Comparison of ENCODE assay signal across 21 mouse cellular contexts in the genomic region with DNA sequence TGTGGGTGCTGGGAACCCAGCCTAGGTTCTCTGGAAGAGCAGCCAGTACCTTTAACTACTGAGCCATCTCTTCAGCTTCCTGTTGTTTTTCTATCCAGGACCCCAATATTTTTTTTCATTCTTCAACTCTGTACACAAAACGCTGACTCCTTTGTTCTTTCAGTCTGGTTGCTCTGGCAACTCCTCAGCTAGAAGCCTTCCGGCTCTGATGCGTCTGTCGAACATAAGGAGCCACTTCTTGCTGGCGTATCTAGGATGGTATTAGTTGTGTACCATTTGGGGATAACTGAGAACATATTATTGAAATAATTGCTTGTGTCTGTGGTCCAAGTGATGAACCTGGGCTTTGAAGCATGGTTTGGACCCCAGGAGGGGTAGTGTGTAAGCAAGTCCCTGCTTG. TPM values are rescaled to one million over a fixed set of nuclear protein-coding genes. Genes with fewer than 3 reads are reported as not detected.
"Had no signal": no experiment of that assay in that cellular context is flagged by ENCODE, and none has a peak within 500 bp of the region (broad histone marks: within the 10 kb centered on the region; RNA-seq: fewer than 3 reads in every experiment).

No protein-coding gene starts in this region.

- H3K27me3 ChIP-seq: midbrain, embryonic 12.5 days; neural tube, embryonic 13.5 days; neural tube, embryonic 15.5 days had no signal

- H3K9ac ChIP-seq: lung, embryonic 14.5 days; midbrain, embryonic 12.5 days; neural tube, embryonic 13.5 days; neural tube, embryonic 15.5 days had no signal

- H3K4me3 ChIP-seq: midbrain, embryonic 10.5 days; midbrain, embryonic 12.5 days; myocyte; neural tube, embryonic 13.5 days; neural tube, embryonic 15.5 days had no signal

- ATAC-seq: midbrain, embryonic 16.5 days had no signal

- DNase-seq: lung, adult 18-20 months; lung, embryonic 14.5 days; lung, postnatal 10 days; lung, postnatal 4 days; midbrain, embryonic 14.5 days; retina, postnatal 1 day; right cerebral cortex, adult 18-20 months; right cerebral cortex, postnatal 25 days; right cerebral cortex, postnatal 4 days; spleen, adult 18-20 months; thymus, adult 18-20 months; thymus, postnatal 14 days; thymus, postnatal 36 days had no signal

- H3K36me3 ChIP-seq: neural tube, embryonic 13.5 days; neural tube, embryonic 15.5 days had no signal

- H3K4me1 ChIP-seq: midbrain, embryonic 10.5 days had no signal

- H3K27ac ChIP-seq: midbrain, embryonic 10.5 days; midbrain, embryonic 12.5 days; neural tube, embryonic 13.5 days; neural tube, embryonic 15.5 days had no signal

- H3K9me3 ChIP-seq: neural tube, embryonic 15.5 days had no signal

- H3K4me2 ChIP-seq: lung, embryonic 14.5 days; midbrain, embryonic 12.5 days; neural tube, embryonic 13.5 days; neural tube, embryonic 15.5 days had no signal

RNA-seq across cellular contexts. Expression of a gene that starts 12.5 kb away (rescaled TPM):
- total RNA-seq: megakaryocyte, adult 5-6 weeks; megakaryocyte-erythroid progenitor cell, adult 5-6 weeks had no signal
- polyA plus RNA-seq: myocyte had no signal
